Mouse (Mus musculus): Measurements from ENCODE around the gene Galr2. TPM values are rescaled to one million over a fixed set of nuclear protein-coding genes. Genes with fewer than 3 reads are reported as not detected.
"Not testable (repeated sequence)": the region's sequence is repeated elsewhere in the genome, so short reads cannot be mapped to it uniquely, and the experiment has no call there.

Galr2 gene
- polyA plus RNA-seq, 1 experiment from 2014 or later: 0.27 TPM

DNA sequence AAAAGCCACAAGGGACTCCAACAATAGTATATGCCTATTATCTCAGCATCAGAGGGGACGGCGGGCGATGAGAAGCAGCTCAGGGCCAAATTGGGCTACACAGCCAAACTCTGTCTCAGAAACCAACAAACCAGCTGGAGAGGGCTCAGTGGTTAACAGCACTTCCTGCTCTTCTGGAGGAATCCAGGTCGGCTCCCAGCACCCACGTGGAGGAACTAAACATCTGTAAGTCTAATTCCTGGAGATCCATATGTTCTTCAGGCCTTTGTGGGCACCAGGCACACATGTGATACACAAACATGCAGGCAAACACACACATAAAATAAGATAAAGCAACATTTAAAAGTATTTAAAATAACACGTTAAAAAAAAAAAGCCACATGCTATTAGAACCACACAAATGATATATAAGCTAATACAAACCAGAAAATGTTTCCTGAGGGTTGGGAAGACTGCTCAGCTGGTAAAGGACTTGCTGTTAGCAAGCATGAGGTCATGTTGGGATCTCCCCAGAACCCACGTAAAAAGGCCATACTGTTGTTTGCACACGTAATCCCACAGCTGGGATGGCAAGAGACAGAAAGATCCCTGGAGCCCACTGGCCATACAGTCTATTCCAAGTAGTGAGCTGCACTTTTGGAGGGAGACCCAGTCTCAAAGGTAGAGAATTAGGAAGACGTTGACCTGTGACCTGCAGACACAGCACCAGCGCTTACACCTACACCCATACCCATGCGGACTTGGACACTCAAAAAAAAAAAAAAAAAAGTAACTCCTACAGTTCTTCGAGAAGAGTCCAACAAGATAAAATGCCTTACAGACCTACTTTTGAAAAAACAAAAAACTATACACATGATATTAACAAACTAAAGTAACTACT, 7.9 kb upstream of the Galr2 start:
- Histone ChIP-seq H3K9me3 (replicated peaks) (no peaks in the 10 kb centered on the region), H3K36me3 (peaks cover 43% of the 10 kb centered on the region), H3K4me2 (replicated peaks) (peak overlapping the region; percentile 60), H3K27me3 (no peaks in the 10 kb centered on the region), H3K9ac (peak overlapping the region; percentile 95), H3K27ac (replicated peaks) (no peak overlapping the region), H3K4me1 (peaks cover 26% of the 10 kb centered on the region), H3K4me3 (replicated peaks) (peak overlapping the region; percentile 75)
- 33% methylated on average over 12 of the region's 12 CpGs for WGBS
- no peak for ATAC-seq (ENCODE audit: insufficient number of reproducible peaks, low FRiP score, low TSS enrichment, low read depth)

DNA sequence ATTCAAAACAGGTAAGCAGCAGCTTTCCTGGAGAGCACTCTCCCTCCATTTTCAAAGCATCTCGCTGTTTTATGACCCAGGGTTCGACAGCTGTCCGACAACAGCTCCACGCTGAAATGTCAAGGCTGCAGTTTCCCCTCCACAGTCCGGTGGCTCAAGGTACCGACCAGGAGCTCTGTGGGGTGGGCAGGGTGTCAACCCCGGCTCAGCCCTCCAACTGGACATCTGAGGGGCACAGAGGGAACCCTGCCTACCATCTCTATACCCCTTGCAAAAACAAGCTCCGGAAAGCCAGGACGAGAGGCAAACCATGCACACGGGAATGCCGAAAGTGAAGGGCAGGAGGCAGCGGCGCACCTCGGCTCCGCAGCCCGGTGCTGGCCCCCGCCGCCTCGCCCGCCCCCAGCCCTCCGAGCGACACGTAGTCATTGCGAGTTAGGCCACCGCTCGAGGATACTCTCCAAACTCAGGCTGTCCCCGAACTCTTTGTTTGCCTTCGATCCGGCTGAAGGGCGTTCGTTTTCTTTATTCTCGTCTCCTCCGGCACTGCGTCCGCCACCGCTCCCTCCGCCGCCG, 7.2 kb upstream of the Galr2 start:
- WGBS: under 1% methylated on average over 39 of the region's 39 CpGs
- Histone ChIP-seq H3K4me1 (peaks cover 26% of the 10 kb centered on the region), H3K36me3 (peaks cover 36% of the 10 kb centered on the region), H3K4me2 (replicated peaks) (peak overlapping the region; percentile 60), H3K27ac (replicated peaks) (peak overlapping the region; percentile 88), H3K9ac (peak overlapping the region; percentile 95), H3K4me3 (replicated peaks) (peak overlapping the region; percentile 75), H3K9me3 (replicated peaks) (no peaks in the 10 kb centered on the region), H3K27me3 (no peaks in the 10 kb centered on the region)
- ATAC-seq (ENCODE audit: insufficient number of reproducible peaks, low FRiP score, low TSS enrichment, low read depth): peak; percentile 44

DNA sequence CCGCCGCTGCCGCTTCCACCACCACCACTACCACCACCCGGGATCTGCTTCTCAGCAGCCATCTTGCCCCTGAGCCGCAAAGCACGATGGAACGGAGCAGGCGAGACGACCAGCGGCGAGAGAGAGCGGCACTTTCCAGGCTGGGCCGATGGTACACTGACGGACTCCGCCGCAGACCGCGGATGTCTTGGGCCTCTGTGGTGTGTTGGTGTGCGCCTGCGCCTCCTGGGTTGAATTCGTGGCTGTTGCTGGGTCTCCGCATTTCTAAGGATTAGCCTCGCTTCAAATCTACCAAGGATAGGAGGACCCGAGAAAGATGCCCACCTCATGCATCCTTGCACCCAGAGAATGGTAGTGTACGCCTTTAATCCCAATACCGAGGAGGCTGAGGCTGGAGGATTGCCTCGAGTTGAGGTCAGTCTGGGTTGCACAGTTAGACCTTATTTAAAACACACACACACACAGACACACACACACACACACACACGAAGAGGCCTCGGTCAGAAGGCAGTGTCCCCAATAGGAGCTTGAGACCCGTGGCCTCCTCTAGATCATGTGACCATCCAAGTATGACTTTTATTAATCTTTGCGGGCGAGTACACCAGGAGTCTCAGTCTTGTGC, 6.6 kb upstream of the Galr2 start, which contains the start of gene Srp68:
Gene Srp68, minus strand, starts transcription at position 173 of the 622 bp plus-strand sequence.
- peak within 1 kb of the TSS; percentile 60 for H3K4me2 ChIP-seq (replicated peaks)
- WGBS: 3% methylated on average over 32 of the region's 32 CpGs
- H3K9ac ChIP-seq: peak within 1 kb of the TSS; percentile 95
- peak within 1 kb of the TSS; percentile 88 for H3K27ac ChIP-seq (replicated peaks)
- H3K9me3 ChIP-seq (replicated peaks): no peaks in the 10 kb centered on the region
- H3K27me3 ChIP-seq: no peaks in the 10 kb centered on the region
- H3K36me3 ChIP-seq: peaks cover 32% of the 10 kb centered on the region
- ATAC-seq (ENCODE audit: insufficient number of reproducible peaks, low FRiP score, low TSS enrichment, low read depth): peak; percentile 98
- peak within 1 kb of the TSS; percentile 75 for H3K4me3 ChIP-seq (replicated peaks)
- peaks cover 26% of the 10 kb centered on the region for H3K4me1 ChIP-seq

DNA sequence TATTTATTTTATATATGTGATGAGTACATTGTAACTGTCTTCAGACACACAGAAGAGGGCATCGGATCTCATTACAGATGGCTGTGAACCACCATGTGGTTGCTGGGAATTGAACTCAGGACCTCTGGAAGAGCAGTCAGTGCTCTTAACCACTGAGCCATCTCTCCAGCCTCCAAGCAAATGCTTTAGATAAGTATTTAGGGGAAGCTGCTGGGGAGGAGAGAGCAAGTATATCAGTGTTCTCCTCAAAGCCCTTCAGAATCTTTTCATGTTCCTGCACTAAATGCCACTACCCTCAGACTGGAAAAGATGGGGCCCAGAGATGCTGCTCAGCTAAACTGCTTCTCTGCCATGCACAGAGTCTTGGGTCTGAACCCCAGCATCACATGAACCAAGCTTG, 3.6 kb upstream of the Galr2 start:
- H3K4me2 ChIP-seq (replicated peaks); H3K27ac ChIP-seq (replicated peaks); H3K9me3 ChIP-seq (replicated peaks); ATAC-seq (ENCODE audit: insufficient number of reproducible peaks, low FRiP score, low TSS enrichment, low read depth); H3K4me3 ChIP-seq (replicated peaks); H3K9ac ChIP-seq; H3K36me3 ChIP-seq: not testable (repeated sequence)
- H3K27me3 ChIP-seq: peaks cover 24% of the 10 kb centered on the region
- WGBS: 82% methylated on average over 1 of the region's 1 CpGs
- peaks cover 28% of the 10 kb centered on the region for H3K4me1 ChIP-seq

DNA sequence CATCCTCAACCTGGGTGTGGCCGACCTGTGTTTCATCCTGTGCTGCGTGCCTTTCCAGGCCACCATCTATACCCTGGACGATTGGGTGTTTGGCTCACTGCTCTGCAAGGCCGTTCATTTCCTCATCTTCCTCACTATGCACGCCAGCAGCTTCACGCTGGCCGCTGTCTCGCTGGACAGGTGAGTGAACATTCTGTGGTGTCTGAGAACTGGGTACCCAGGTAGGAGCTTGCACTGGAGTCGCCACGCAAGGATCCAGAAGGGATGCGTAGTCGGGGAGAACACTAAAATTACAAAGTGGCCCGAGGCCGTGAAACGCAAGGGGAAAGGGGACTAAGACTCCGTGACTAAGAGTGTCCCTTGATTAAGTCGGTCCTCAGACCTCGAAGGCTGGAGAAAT, 932 bp downstream of the Galr2 start:
- 2% methylated on average over 18 of the region's 18 CpGs for WGBS
- Histone ChIP-seq H3K4me1 (peaks cover 26% of the 10 kb centered on the region), H3K27ac (replicated peaks) (no peak overlapping the region), H3K4me2 (replicated peaks) (peak overlapping the region; percentile 59), H3K9ac (no peak overlapping the region), H3K27me3 (peaks cover 55% of the 10 kb centered on the region), H3K9me3 (replicated peaks) (no peaks in the 10 kb centered on the region), H3K36me3 (no peaks in the 10 kb centered on the region), H3K4me3 (replicated peaks) (peak overlapping the region; percentile 39)
- ATAC-seq (ENCODE audit: insufficient number of reproducible peaks, low FRiP score, low TSS enrichment, low read depth): no peak

DNA sequence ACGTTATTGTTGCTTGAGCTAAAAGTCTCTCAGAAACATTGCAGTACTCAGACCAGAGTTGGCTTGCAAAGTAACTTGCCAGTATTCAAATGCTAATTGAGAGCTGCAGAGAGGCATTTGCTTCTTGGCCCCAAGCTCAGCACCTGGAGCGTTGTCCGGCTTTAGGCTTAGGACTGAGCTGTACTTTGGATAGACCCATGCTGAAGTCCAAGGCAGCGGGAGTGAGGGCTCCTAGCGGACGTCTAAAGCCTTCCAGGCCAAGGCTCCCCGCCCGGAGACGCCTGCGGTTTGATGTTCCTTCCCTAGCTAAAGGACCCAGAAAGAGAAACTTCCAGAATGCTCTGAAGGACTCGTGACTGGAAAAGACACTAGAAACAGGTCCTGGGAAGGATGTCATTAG, 1.4 kb downstream of the Galr2 start:
- 3% methylated on average over 11 of the region's 11 CpGs for WGBS
- H3K27me3 ChIP-seq: peaks cover 55% of the 10 kb centered on the region
- no peak overlapping the region for H3K9ac ChIP-seq
- H3K4me1 ChIP-seq: peaks cover 26% of the 10 kb centered on the region
- H3K36me3 ChIP-seq: no peaks in the 10 kb centered on the region
- no peaks in the 10 kb centered on the region for H3K9me3 ChIP-seq (replicated peaks)
- peak overlapping the region; percentile 15; the same call in 1 of the 2 replicates for H3K4me3 ChIP-seq (replicated peaks)
- no peak for ATAC-seq (ENCODE audit: insufficient number of reproducible peaks, low FRiP score, low TSS enrichment, low read depth)
- H3K27ac ChIP-seq (replicated peaks): no peak overlapping the region
- H3K4me2 ChIP-seq (replicated peaks): peak overlapping the region; percentile 59; the same call in 1 of the 2 replicates

DNA sequence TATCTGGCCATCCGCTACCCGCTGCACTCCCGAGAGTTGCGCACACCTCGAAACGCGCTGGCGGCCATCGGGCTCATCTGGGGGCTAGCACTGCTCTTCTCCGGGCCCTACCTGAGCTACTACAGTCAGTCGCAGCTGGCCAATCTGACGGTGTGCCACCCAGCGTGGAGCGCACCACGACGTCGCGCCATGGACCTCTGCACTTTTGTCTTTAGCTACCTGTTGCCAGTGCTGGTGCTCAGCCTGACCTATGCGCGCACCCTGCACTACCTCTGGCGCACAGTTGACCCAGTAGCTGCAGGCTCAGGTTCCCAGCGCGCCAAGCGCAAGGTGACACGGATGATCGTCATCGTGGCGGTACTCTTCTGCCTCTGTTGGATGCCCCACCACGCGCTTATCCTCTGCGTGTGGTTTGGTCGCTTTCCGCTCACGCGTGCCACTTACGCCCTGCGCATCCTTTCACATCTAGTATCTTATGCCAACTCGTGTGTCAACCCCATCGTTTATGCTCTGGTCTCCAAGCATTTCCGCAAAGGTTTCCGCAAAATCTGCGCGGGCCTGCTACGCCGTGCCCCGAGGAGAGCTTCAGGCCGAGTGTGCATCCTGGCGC, 2.3 kb downstream of the Galr2 start:
- no peak for ATAC-seq (ENCODE audit: insufficient number of reproducible peaks, low FRiP score, low TSS enrichment, low read depth)
- H3K27me3 ChIP-seq: peaks cover 55% of the 10 kb centered on the region
- H3K27ac ChIP-seq (replicated peaks): no peak overlapping the region
- peaks cover 5% of the 10 kb centered on the region; the same call in 1 of the 2 replicates for H3K36me3 ChIP-seq
- WGBS: 10% methylated on average over 48 of the region's 48 CpGs
- H3K4me3 ChIP-seq (replicated peaks): peak overlapping the region; percentile 15; the same call in 1 of the 2 replicates
- no peaks in the 10 kb centered on the region for H3K9me3 ChIP-seq (replicated peaks)
- H3K4me1 ChIP-seq: peaks cover 26% of the 10 kb centered on the region
- H3K9ac ChIP-seq: no peak overlapping the region
- peak overlapping the region; percentile 24 for H3K4me2 ChIP-seq (replicated peaks)

DNA sequence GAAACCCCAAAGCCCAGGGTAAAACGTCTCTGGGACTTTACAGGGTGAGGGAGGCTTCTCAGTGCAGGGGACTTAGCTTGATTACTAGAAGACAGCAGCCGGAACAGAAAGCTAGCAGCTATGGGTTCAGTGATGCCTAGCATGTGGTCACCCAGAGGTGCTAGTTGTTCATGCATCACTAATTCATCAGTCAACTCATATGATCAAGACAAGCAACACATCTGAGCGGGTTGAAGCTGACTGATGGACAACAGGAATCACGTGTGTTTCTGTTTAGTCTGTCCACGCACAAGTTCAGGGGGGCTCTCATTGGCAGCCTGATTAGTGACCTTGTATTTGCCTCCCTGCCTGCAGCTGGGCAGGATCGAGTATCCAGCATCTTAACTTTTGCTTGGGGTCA, 3.2 kb downstream of the Galr2 start:
- Histone ChIP-seq H3K27ac (replicated peaks) (no peak overlapping the region), H3K9me3 (replicated peaks) (no peaks in the 10 kb centered on the region), H3K4me3 (replicated peaks) (no peak overlapping the region), H3K27me3 (peaks cover 55% of the 10 kb centered on the region), H3K36me3 (peaks cover 15% of the 10 kb centered on the region), H3K4me1 (peaks cover 26% of the 10 kb centered on the region), H3K4me2 (replicated peaks) (no peak overlapping the region), H3K9ac (no peak overlapping the region)
- no peak for ATAC-seq (ENCODE audit: insufficient number of reproducible peaks, low FRiP score, low TSS enrichment, low read depth)
- 27% methylated on average over 6 of the region's 6 CpGs for WGBS

DNA sequence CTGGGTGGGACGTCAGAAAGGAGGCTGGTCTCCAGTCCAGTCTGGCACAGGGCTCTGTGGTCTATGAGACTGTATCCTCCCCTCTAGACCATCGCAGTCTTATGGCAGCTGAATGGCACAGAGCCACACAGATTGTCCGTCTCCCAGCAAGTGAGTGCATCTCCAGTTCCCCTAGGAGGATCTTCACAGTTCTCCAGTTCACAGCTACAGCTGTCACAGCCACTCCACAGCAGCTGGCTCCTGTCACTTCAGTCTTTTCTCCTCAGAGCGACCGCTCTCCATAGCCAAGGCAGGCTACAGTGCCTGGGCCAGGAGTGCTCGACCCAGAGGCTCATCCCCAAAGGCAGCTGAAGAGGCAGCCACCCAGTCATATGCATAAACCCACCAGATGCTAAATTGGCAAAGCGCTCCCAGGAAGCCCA, 5.0 kb downstream of the Galr2 start:
- ATAC-seq (ENCODE audit: insufficient number of reproducible peaks, low FRiP score, low TSS enrichment, low read depth): peak; percentile 77
- no peak overlapping the region for H3K4me3 ChIP-seq (replicated peaks)
- no peak overlapping the region for H3K9ac ChIP-seq
- peaks cover 45% of the 10 kb centered on the region for H3K27me3 ChIP-seq
- no peak overlapping the region for H3K4me2 ChIP-seq (replicated peaks)
- H3K36me3 ChIP-seq: peaks cover 33% of the 10 kb centered on the region
- WGBS: 65% methylated on average over 7 of the region's 7 CpGs
- H3K4me1 ChIP-seq: peaks cover 26% of the 10 kb centered on the region
- no peaks in the 10 kb centered on the region for H3K9me3 ChIP-seq (replicated peaks)
- peak overlapping the region; percentile 51; the same call in 1 of the 2 replicates for H3K27ac ChIP-seq (replicated peaks)

DNA sequence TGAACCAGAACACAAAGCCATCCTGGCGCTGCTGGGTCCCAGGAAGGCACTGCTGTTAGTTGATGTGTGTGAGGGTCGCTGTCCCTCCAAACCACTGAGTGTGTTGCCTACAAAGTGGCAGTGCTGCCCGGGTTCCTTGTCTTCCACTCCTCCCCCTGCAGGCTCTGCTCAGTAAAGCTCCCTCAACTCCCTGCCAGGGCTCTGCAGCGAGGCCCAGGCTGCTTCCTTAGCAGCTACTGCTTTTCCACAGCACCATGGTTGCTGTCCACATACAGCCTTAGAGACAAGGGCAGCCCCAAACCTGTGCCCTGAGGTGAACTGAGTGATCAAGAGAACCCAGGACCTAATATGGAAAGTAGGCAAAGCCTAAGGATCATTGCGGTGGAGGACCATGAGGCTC, 6.6 kb downstream of the Galr2 start:
- Histone ChIP-seq H3K36me3 (peaks cover 48% of the 10 kb centered on the region), H3K27me3 (peaks cover 29% of the 10 kb centered on the region)

DNA sequence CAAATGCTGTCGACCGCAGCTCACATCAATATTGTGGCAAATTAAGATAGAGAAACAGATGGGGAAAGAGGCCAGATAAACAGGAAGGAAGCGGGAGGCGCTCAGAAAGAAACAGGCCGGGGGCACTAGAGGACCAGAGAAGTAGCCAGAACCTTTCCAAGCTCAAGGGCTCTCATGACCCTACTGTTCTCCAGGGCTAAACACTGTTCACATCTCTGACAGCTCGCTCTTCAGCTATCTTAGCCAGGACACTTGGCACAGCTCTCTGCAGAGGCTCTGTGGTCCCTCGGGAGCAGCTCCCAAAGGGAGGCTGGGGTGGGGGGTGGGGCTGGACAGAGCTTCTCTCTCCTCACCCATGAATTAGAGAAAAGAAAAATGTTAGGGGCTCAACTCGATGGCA, 9.8 kb downstream of the Galr2 start:
- WGBS: 76% methylated on average over 8 of the region's 8 CpGs
- H3K27me3 ChIP-seq: no peaks in the 10 kb centered on the region
- peaks cover 65% of the 10 kb centered on the region for H3K36me3 ChIP-seq

More for the DNA sequence above, 6.6 kb downstream of the Galr2 start:
- Histone ChIP-seq H3K4me2 (replicated peaks) (no peak overlapping the region), H3K9me3 (replicated peaks) (no peaks in the 10 kb centered on the region), H3K27ac (replicated peaks) (no peak overlapping the region), H3K9ac (no peak overlapping the region), H3K4me1 (peaks cover 11% of the 10 kb centered on the region), H3K4me3 (replicated peaks) (no peak overlapping the region)
- no peak for ATAC-seq (ENCODE audit: insufficient number of reproducible peaks, low FRiP score, low TSS enrichment, low read depth)
- 70% methylated on average over 5 of the region's 5 CpGs for WGBS

More for the DNA sequence above, 9.8 kb downstream of the Galr2 start:
- Histone ChIP-seq H3K9ac (no peak overlapping the region), H3K4me1 (peaks cover 5% of the 10 kb centered on the region; the same call in 1 of the 2 replicates), H3K4me2 (replicated peaks) (no peak overlapping the region), H3K4me3 (replicated peaks) (no peak overlapping the region), H3K9me3 (replicated peaks) (no peaks in the 10 kb centered on the region), H3K27ac (replicated peaks) (no peak overlapping the region)
- ATAC-seq (ENCODE audit: insufficient number of reproducible peaks, low FRiP score, low TSS enrichment, low read depth): no peak

Measured in embryonic facial prominence, embryonic 15.5 days (tissue).